Mouse (Mus musculus): Measurements from ENCODE around the gene Prdm2. TPM values are rescaled to one million over a fixed set of nuclear protein-coding genes. Genes with fewer than 3 reads are reported as not detected.

Gene Prdm2
- polyA plus RNA-seq, 1 experiment: 13.5 TPM

DNA sequence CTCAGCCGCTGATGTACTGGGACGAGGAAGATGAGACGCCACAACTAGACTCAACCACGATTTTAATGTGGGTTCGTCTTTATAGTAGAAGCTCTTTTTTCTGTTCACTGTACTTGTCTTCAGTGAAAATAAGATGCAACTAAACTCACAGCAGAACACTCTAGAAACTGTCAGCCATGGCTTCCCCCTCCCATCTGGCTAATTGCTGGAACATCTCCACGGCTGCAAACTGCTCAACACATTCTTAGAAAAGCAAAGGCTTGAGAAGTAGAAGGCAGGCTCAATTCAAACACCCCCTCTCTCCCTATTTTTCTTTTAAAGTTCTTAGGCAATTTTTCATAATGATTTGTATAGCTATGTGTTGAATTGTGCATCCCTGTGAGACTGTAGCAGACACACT, 29.7 kb downstream of the Prdm2 start:
- Histone ChIP-seq H3K27ac (ENCODE audit: insufficient read depth, low read length) (no peak overlapping the region), H3K4me1 (ENCODE audit: control insufficient read depth, insufficient read depth, insufficient read length) (peaks cover 23% of the 10 kb centered on the region), H3K36me3 (ENCODE audit: control insufficient read depth, insufficient read depth, low read length) (no peaks in the 10 kb centered on the region; the same call in 1 of the 2 replicates), H3K4me3 (ENCODE audit: extremely low read depth, insufficient read depth, insufficient read length) (no peak overlapping the region), H3K27me3 (ENCODE audit: control insufficient read depth, insufficient read depth, low read length) (no peaks in the 10 kb centered on the region)
- WGBS: 87% methylated on average over 6 of the region's 6 CpGs
- no peak for DNase-seq (ENCODE audit: low read depth in 1 of 2, low spot score in 2 of 2)
- TF ChIP-seq CTCF (IDR thresholded peaks at IDR 0.05; ENCODE audit: extremely low read depth, insufficient read depth, insufficient read length, insufficient replicate concordance) (no peak), POLR2A (IDR thresholded peaks at IDR 0.05; ENCODE audit: low read depth, low read length) (no peak)

DNA sequence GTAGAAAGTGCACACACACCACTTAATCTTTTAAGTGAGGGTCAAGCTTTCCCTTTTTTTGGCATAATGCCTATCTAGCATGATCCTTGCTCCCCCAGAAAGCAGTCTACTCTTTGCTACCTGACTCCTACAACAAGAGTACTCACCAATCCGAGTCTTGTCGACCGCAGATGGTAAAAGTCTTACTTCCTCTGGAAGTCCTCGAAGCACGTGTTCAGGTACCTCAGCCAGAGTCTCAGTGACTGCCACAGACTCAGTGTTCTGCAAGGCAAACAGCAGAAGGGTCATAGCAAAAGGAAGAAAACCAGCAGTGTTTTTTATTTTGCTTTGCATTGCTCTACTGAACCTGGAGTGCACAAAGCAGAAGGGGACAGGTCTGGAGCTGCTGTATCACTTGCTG, 32.1 kb downstream of the Prdm2 start:
- H3K27ac ChIP-seq (ENCODE audit: insufficient read depth, low read length): peak overlapping the region; percentile 64; the same call in 1 of the 2 replicates
- peaks cover 5% of the 10 kb centered on the region for H3K4me1 ChIP-seq (ENCODE audit: control insufficient read depth, insufficient read depth, insufficient read length)
- peaks cover 4% of the 10 kb centered on the region for H3K36me3 ChIP-seq (ENCODE audit: control insufficient read depth, insufficient read depth, low read length)
- WGBS: 36% methylated on average over 5 of the region's 5 CpGs
- peak; percentile 8 to 30 for DNase-seq (ENCODE audit: low read depth in 1 of 2, low spot score in 2 of 2)
- no peak overlapping the region for H3K4me3 ChIP-seq (ENCODE audit: extremely low read depth, insufficient read depth, insufficient read length)
- TF ChIP-seq POLR2A (IDR thresholded peaks at IDR 0.05; ENCODE audit: low read depth, low read length): no peak
- TF ChIP-seq CTCF (IDR thresholded peaks at IDR 0.05; ENCODE audit: extremely low read depth, insufficient read depth, insufficient read length, insufficient replicate concordance): no peak
- H3K27me3 ChIP-seq (ENCODE audit: control insufficient read depth, insufficient read depth, low read length): no peaks in the 10 kb centered on the region

DNA sequence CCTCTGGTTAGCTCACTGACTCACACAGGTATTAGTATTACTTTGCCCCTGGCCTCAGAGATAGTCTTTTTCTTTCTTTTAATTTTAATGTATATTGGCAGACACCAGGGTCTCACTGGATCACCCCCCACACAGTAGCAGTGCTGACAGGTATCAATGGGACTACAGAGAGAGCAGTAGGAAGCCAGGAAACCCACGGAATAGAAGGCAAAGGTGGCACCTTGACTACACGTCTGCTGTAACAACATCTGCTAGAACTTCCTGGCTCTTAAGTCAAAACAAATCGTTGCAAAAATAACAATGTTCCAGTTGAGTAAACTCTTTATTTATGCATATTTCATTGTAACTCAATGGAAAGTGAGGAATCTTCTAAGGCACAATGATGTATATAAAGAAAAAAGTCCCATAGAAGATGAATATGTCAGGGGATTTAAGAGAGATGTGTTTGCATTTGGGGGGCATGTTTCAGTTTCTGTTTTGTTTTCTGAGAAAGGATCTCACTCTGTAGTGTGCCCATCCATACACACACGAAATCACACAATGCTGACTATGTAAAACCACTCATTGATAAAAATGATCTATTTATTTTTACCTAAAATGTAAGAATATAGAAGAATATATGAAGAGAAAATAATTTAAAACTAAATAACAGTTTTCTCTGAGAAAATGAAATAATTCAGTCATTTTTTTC, 41.0 kb downstream of the Prdm2 start:
- WGBS: 23% methylated on average over 4 of the region's 4 CpGs
- Histone ChIP-seq H3K4me1 (ENCODE audit: control insufficient read depth, insufficient read depth, insufficient read length) (peaks cover 12% of the 10 kb centered on the region), H3K27ac (ENCODE audit: insufficient read depth, low read length) (peak overlapping the region; percentile 83), H3K4me3 (ENCODE audit: extremely low read depth, insufficient read depth, insufficient read length) (no peak overlapping the region), H3K27me3 (ENCODE audit: control insufficient read depth, insufficient read depth, low read length) (no peaks in the 10 kb centered on the region), H3K36me3 (ENCODE audit: control insufficient read depth, insufficient read depth, low read length) (peaks cover 9% of the 10 kb centered on the region)
- no peak for DNase-seq (ENCODE audit: low read depth in 1 of 2, low spot score in 2 of 2)
- no peak for TF ChIP-seq POLR2A (IDR thresholded peaks at IDR 0.05; ENCODE audit: low read depth, low read length)
- TF ChIP-seq CTCF (IDR thresholded peaks at IDR 0.05; ENCODE audit: extremely low read depth, insufficient read depth, insufficient read length, insufficient replicate concordance): no peak

DNA sequence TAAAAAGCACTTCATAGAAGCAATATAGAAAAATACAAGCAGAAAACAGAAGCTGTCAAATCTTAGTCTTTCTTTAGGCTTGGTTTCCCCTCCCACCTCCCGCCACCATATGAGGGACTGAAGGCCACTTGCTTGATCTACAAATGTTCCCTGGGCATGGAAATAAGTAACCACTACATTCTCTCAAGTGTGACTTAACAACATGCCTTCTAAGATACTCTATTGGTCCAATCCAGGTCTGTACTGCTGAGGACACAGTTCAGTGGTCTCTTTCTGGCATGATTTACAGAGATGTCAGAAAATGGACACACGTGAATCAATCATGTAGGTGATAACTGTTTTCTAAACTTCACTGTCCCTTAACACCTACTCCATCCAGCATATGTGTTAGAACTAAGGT, 42.5 kb downstream of the Prdm2 start:
- TF ChIP-seq CTCF (IDR thresholded peaks at IDR 0.05; ENCODE audit: extremely low read depth, insufficient read depth, insufficient read length, insufficient replicate concordance): no peak
- no peak for TF ChIP-seq POLR2A (IDR thresholded peaks at IDR 0.05; ENCODE audit: low read depth, low read length)
- H3K27ac ChIP-seq (ENCODE audit: insufficient read depth, low read length): no peak overlapping the region
- 84% methylated on average over 2 of the region's 2 CpGs for WGBS

DNA sequence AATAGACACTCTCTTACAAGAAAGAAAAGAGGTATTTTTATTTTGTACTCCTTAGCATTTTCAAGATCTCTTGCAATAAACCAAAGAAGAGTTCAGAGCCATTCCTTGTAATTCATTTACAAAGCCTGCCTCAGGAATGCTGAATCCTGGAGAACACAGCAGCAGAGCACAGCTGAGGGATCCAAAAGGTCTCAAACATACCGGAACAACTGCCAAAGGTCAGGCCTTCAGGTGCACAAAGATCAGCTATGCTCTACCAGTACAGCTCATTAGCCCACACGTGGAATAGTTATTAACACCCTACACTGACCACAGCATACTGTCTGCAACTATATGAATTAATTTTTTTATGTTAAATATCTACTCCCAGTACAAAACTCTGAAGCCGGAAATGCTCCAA, 44.7 kb downstream of the Prdm2 start:
- Histone ChIP-seq H3K27ac (ENCODE audit: insufficient read depth, low read length) (no peak overlapping the region), H3K4me3 (ENCODE audit: extremely low read depth, insufficient read depth, insufficient read length) (no peak overlapping the region), H3K27me3 (ENCODE audit: control insufficient read depth, insufficient read depth, low read length) (no peaks in the 10 kb centered on the region), H3K4me1 (ENCODE audit: control insufficient read depth, insufficient read depth, insufficient read length) (peaks cover 12% of the 10 kb centered on the region), H3K36me3 (ENCODE audit: control insufficient read depth, insufficient read depth, low read length) (peaks cover 7% of the 10 kb centered on the region)
- TF ChIP-seq CTCF (IDR thresholded peaks at IDR 0.05; ENCODE audit: extremely low read depth, insufficient read depth, insufficient read length, insufficient replicate concordance) (no peak), POLR2A (IDR thresholded peaks at IDR 0.05; ENCODE audit: low read depth, low read length) (no peak)
- 93% methylated on average over 3 of the region's 3 CpGs for WGBS
- DNase-seq (ENCODE audit: low read depth in 1 of 2, low spot score in 2 of 2): no peak

More for the DNA sequence above, 42.5 kb downstream of the Prdm2 start:
- H3K4me1 ChIP-seq (ENCODE audit: control insufficient read depth, insufficient read depth, insufficient read length): peaks cover 12% of the 10 kb centered on the region
- H3K4me3 ChIP-seq (ENCODE audit: extremely low read depth, insufficient read depth, insufficient read length): no peak overlapping the region
- no peaks in the 10 kb centered on the region for H3K27me3 ChIP-seq (ENCODE audit: control insufficient read depth, insufficient read depth, low read length)
- peaks cover 7% of the 10 kb centered on the region for H3K36me3 ChIP-seq (ENCODE audit: control insufficient read depth, insufficient read depth, low read length)
- DNase-seq (ENCODE audit: low read depth in 1 of 2, low spot score in 2 of 2): no peak

DNA sequence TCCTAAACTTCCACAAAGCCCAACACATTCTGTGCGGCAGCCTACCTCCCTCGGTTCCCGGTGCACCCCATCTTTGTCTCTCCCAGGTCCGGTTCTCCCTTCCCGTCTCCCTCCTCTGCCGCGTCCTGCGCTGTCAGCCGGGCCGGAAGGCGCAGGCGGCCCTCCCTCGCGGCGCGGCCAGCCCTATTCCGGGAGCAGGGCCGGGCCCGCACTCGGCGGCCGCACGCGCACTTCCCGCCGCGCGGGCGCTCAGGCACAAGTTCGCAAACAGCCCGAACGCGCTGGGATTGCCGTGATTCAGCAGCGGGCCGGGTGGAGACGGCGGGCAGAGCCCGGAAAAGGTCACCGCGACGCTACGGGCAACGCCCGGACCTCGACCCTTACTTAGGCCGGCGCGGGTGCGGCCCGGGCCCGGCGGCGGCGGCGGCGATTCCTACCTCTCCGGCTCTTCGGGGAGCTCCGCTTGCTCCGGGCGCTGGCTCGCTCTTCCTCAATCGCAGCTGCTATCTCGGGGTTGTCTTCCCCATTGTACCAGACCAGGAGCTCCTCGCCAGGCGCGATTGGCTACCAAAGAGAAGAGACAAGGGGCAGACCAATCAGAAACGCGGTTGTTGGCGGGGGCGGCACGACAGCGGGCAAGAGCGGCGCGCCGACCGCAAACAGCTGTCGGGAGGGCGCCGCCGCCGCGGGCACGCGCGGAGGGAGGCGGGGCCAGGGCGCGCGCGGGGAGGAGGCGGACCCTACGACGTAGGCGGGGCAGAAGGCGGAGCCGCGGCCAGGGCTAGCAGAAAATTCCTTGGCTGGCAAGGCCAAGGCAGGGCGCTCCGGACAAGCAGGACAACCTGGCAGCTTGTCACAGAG, 50.9 kb downstream of the Prdm2 start:
- DNase-seq (ENCODE audit: low read depth in 1 of 2, low spot score in 2 of 2): peak; percentile 95 to 99
- Histone ChIP-seq H3K4me1 (ENCODE audit: control insufficient read depth, insufficient read depth, insufficient read length) (peaks cover 13% of the 10 kb centered on the region; the same call in 1 of the 2 replicates), H3K27ac (ENCODE audit: insufficient read depth, low read length) (peak overlapping the region; percentile 99), H3K4me3 (ENCODE audit: extremely low read depth, insufficient read depth, insufficient read length) (peak overlapping the region; percentile 81), H3K27me3 (ENCODE audit: control insufficient read depth, insufficient read depth, low read length) (no peaks in the 10 kb centered on the region), H3K36me3 (ENCODE audit: control insufficient read depth, insufficient read depth, low read length) (no peaks in the 10 kb centered on the region)
- WGBS: under 1% methylated on average over 102 of the region's 102 CpGs
- peak; percentile 88; the same call in 1 of the 2 replicates for TF ChIP-seq POLR2A (IDR thresholded peaks at IDR 0.05; ENCODE audit: low read depth, low read length)
- no peak for TF ChIP-seq CTCF (IDR thresholded peaks at IDR 0.05; ENCODE audit: extremely low read depth, insufficient read depth, insufficient read length, insufficient replicate concordance)

Measured in spleen, adult 2 months (tissue).